In genomic region chr7:127768346-127768996, GRCm38 (mm10) we compare ENCODE assay signal across 8 mouse cellular contexts. TPM values are rescaled to one million over a fixed set of nuclear protein-coding genes. Genes with fewer than 3 reads are reported as not detected.
DNase-seq lines count a peak whose midpoint lies in the region; ATAC-seq and TF ChIP-seq lines count a peak whose summit lies in the region.

No protein-coding gene starts in this region.

- 0 out of 2 replicates have a peak overlapping the region, but pooled peaks have one; percentile 80 for H3K4me3 ChIP-seq in lung, embryonic 14.5 days (ENCODE audit: low read depth, low read length)
- H3K4me3 ChIP-seq in forebrain, embryonic 15.5 days = peak overlapping the region; percentile 45; the same call in 1 of the 2 replicates
- H3K4me3 ChIP-seq in liver, embryonic 11.5 days (ENCODE audit: low read depth, low read length) = peak overlapping the region; percentile 79

- 0 out of 2 replicates have a peak, but pooled peaks cover 7% of the 10 kb centered on the region for H3K4me1 ChIP-seq in lung, embryonic 14.5 days (ENCODE audit: insufficient read depth)
- H3K4me1 ChIP-seq in forebrain, embryonic 15.5 days = peaks cover 30% of the 10 kb centered on the region
- H3K4me1 ChIP-seq in liver, embryonic 11.5 days (replicated peaks; ENCODE audit: control insufficient read depth, insufficient read depth, low read length) = peaks cover 36% of the 10 kb centered on the region

- 45% methylated on average over 13 of the region's 13 CpGs for WGBS in lung, embryonic 14.5 days
- WGBS in forebrain, embryonic 15.5 days = 45% methylated on average over 13 of the region's 13 CpGs
- 53% methylated on average over 13 of the region's 13 CpGs for WGBS in liver, embryonic 11.5 days

- H3K27me3 ChIP-seq in lung, embryonic 14.5 days (ENCODE audit: insufficient read depth, low read length) = no peaks in the 10 kb centered on the region
- no peaks in the 10 kb centered on the region for H3K27me3 ChIP-seq in forebrain, embryonic 15.5 days
- no peaks in the 10 kb centered on the region for H3K27me3 ChIP-seq in liver, embryonic 11.5 days (replicated peaks; ENCODE audit: control insufficient read depth, insufficient read depth, low read length)

- H3K4me2 ChIP-seq in lung, embryonic 14.5 days = peak overlapping the region; percentile 25; the same call in 1 of the 2 replicates
- peak overlapping the region; percentile 67; the same call in 1 of the 2 replicates for H3K4me2 ChIP-seq in forebrain, embryonic 15.5 days (replicated peaks)
- H3K4me2 ChIP-seq in liver, embryonic 11.5 days = peak overlapping the region; percentile 94

- peak; percentile 38 for TF ChIP-seq CTCF in lung, embryonic 14.5 days (IDR thresholded peaks at IDR 0.05; ENCODE audit: low read depth)

- no peaks in the 10 kb centered on the region for H3K9me3 ChIP-seq in lung, embryonic 14.5 days (ENCODE audit: low read depth, low read length)
- no peaks in the 10 kb centered on the region for H3K9me3 ChIP-seq in forebrain, embryonic 15.5 days
- H3K9me3 ChIP-seq in liver, embryonic 11.5 days (ENCODE audit: control insufficient read depth, low read length) = no peaks in the 10 kb centered on the region

- peaks cover 49% of the 10 kb centered on the region for H3K36me3 ChIP-seq in lung, embryonic 14.5 days (ENCODE audit: insufficient read depth)
- H3K36me3 ChIP-seq in forebrain, embryonic 15.5 days = peaks cover 46% of the 10 kb centered on the region
- peaks cover 11% of the 10 kb centered on the region; the same call in 1 of the 2 replicates for H3K36me3 ChIP-seq in liver, embryonic 11.5 days (ENCODE audit: control insufficient read depth, insufficient read depth, low read length)

- peak; percentile 40 for DNase-seq in CD4-positive, CD25-positive, alpha-beta regulatory T cell, adult 2 months (ENCODE audit: low read depth, low spot score)
- DNase-seq in lung, embryonic 14.5 days = no peak
- DNase-seq in lung, postnatal 14 days = no peak
- no peak for DNase-seq in liver, embryonic 11.5 days (ENCODE audit: low spot score)
- peak; percentile 57 for DNase-seq in thymus, postnatal 14 days

- no peak for ATAC-seq in CD4-positive, CD25-positive, alpha-beta regulatory T cell, adult 4 months
- ATAC-seq in lung, embryonic 14.5 days (ENCODE audit: insufficient read depth) = no peak
- no peak; the same call in 1 of the 2 replicates for ATAC-seq in forebrain, embryonic 15.5 days (replicated peaks)
- peak; percentile 3; the same call in 1 of the 2 replicates for ATAC-seq in liver, embryonic 11.5 days (replicated peaks; ENCODE audit: low FRiP score)
- no peak for ATAC-seq in megakaryocyte-erythroid progenitor cell, adult 5-6 weeks (replicated peaks; ENCODE audit: low FRiP score, low TSS enrichment, poor library complexity, severe bottlenecking)

- H3K27ac ChIP-seq in lung, embryonic 14.5 days (ENCODE audit: low read depth) = 0 out of 2 replicates have a peak overlapping the region, but pooled peaks have one; percentile 12
- H3K27ac ChIP-seq in forebrain, embryonic 15.5 days (replicated peaks) = peak overlapping the region; percentile 64
- peak overlapping the region; percentile 93; the same call in 1 of the 2 replicates for H3K27ac ChIP-seq in liver, embryonic 11.5 days (ENCODE audit: low read depth, low read length)

- no peak overlapping the region for H3K9ac ChIP-seq in lung, embryonic 14.5 days
- H3K9ac ChIP-seq in forebrain, embryonic 15.5 days (replicated peaks) = no peak overlapping the region
- peak overlapping the region; percentile 69 for H3K9ac ChIP-seq in liver, embryonic 11.5 days (ENCODE audit: low read depth, low read length)

RNA-seq across cellular contexts. Expression of gene Orai3, which starts 1.1 kb away (rescaled TPM):
- polyA plus RNA-seq in CD4-positive, CD25-positive, alpha-beta regulatory T cell, adult 4 months (2017; shearing (Covaris generic)) = 10 to 100 TPM; 12.8 to 15.4 TPM
- polyA plus RNA-seq in lung, embryonic 14.5 days (2014; fragmentation: Nextera tagmentation; extraction: Ambion mirVana) = 19.2 and 21.8 TPM in 2 replicates
- polyA plus RNA-seq in forebrain, embryonic 15.5 days (2015; fragmentation: Nextera tagmentation; extraction: Ambion mirVana) = 8.7 and 8.8 TPM in 2 replicates
- polyA plus RNA-seq in liver, embryonic 11.5 days (2014; fragmentation: Nextera tagmentation; extraction: Ambion mirVana) = 22.0 and 23.7 TPM in 2 replicates
- 23.4 and 29.5 TPM in 2 replicates for total RNA-seq in megakaryocyte-erythroid progenitor cell, adult 5-6 weeks (2014; fragmentation: Nextera tagmentation)
- total RNA-seq in megakaryocyte-erythroid progenitor cell, adult 5-6 weeks (2017) = 21.0 and 22.9 TPM in 2 replicates

RNA-seq across cellular contexts. Expression of gene Setd1a, which starts 8.0 kb away (rescaled TPM):
- polyA plus RNA-seq in CD4-positive, CD25-positive, alpha-beta regulatory T cell, adult 4 months (2017; shearing (Covaris generic)) = 1 to 10 TPM; 5.8 to 6.6 TPM
- polyA plus RNA-seq in lung, embryonic 14.5 days (2014; fragmentation: Nextera tagmentation; extraction: Ambion mirVana) = 27.2 and 30.1 TPM in 2 replicates
- polyA plus RNA-seq in forebrain, embryonic 15.5 days (2015; fragmentation: Nextera tagmentation; extraction: Ambion mirVana) = 22.4 and 24.8 TPM in 2 replicates
- 24.2 and 26.0 TPM in 2 replicates for polyA plus RNA-seq in liver, embryonic 11.5 days (2014; fragmentation: Nextera tagmentation; extraction: Ambion mirVana)
- 83.0 and 94.4 TPM in 2 replicates for total RNA-seq in megakaryocyte-erythroid progenitor cell, adult 5-6 weeks (2014; fragmentation: Nextera tagmentation)
- total RNA-seq in megakaryocyte-erythroid progenitor cell, adult 5-6 weeks (2017) = 10.6 and 19.5 TPM in 2 replicates

RNA-seq across cellular contexts. Expression of gene Gm49388, which starts 16.9 kb away (rescaled TPM):
- under 1 TPM; 0.65 to 0.99 TPM for polyA plus RNA-seq in CD4-positive, CD25-positive, alpha-beta regulatory T cell, adult 4 months (2017; shearing (Covaris generic))
- polyA plus RNA-seq in lung, embryonic 14.5 days (2014; fragmentation: Nextera tagmentation; extraction: Ambion mirVana) = 0.43 TPM in 1 of 2 replicates, not detected in the other
- polyA plus RNA-seq in forebrain, embryonic 15.5 days (2015; fragmentation: Nextera tagmentation; extraction: Ambion mirVana) = not detected in 2 replicates
- not detected in 2 replicates for polyA plus RNA-seq in liver, embryonic 11.5 days (2014; fragmentation: Nextera tagmentation; extraction: Ambion mirVana)
- 1.0 TPM in 1 of 2 replicates, not detected in the other for total RNA-seq in megakaryocyte-erythroid progenitor cell, adult 5-6 weeks (2014; fragmentation: Nextera tagmentation)
- 0.85 TPM in 1 of 2 replicates, not detected in the other for total RNA-seq in megakaryocyte-erythroid progenitor cell, adult 5-6 weeks (2017)

RNA-seq across cellular contexts. Expression of gene Fbxl19, which starts 24.1 kb away (rescaled TPM):
- polyA plus RNA-seq in CD4-positive, CD25-positive, alpha-beta regulatory T cell, adult 4 months (2017; shearing (Covaris generic)) = under 1 TPM; 0.12 to 0.62 TPM
- 5.3 and 5.6 TPM in 2 replicates for polyA plus RNA-seq in lung, embryonic 14.5 days (2014; fragmentation: Nextera tagmentation; extraction: Ambion mirVana)
- polyA plus RNA-seq in forebrain, embryonic 15.5 days (2015; fragmentation: Nextera tagmentation; extraction: Ambion mirVana) = 9.4 and 10.5 TPM in 2 replicates
- 3.1 and 3.7 TPM in 2 replicates for polyA plus RNA-seq in liver, embryonic 11.5 days (2014; fragmentation: Nextera tagmentation; extraction: Ambion mirVana)
- 11.6 and 14.2 TPM in 2 replicates for total RNA-seq in megakaryocyte-erythroid progenitor cell, adult 5-6 weeks (2014; fragmentation: Nextera tagmentation)
- total RNA-seq in megakaryocyte-erythroid progenitor cell, adult 5-6 weeks (2017) = 12.2 and 12.5 TPM in 2 replicates

RNA-seq across cellular contexts. Expression of gene Hsd3b7, which starts 31.9 kb away (rescaled TPM):
- polyA plus RNA-seq in CD4-positive, CD25-positive, alpha-beta regulatory T cell, adult 4 months (2017; shearing (Covaris generic)) = 1 to 10 TPM; 3.9 to 6.8 TPM
- polyA plus RNA-seq in lung, embryonic 14.5 days (2014; fragmentation: Nextera tagmentation; extraction: Ambion mirVana) = 13.6 and 18.3 TPM in 2 replicates
- polyA plus RNA-seq in forebrain, embryonic 15.5 days (2015; fragmentation: Nextera tagmentation; extraction: Ambion mirVana) = 7.4 TPM in 2 replicates
- polyA plus RNA-seq in liver, embryonic 11.5 days (2014; fragmentation: Nextera tagmentation; extraction: Ambion mirVana) = 31.4 and 32.4 TPM in 2 replicates
- total RNA-seq in megakaryocyte-erythroid progenitor cell, adult 5-6 weeks (2014; fragmentation: Nextera tagmentation) = 38.9 and 56.1 TPM in 2 replicates
- total RNA-seq in megakaryocyte-erythroid progenitor cell, adult 5-6 weeks (2017) = 16.8 and 60.3 TPM in 2 replicates

Comparison
In these comparisons a context has a peak if more than half of its experiments do, and no peak if none do; other contexts are left out.
1. DNase-seq: peak in CD4-positive, CD25-positive, alpha-beta regulatory T cell, adult 2 months (single experiment) and thymus, postnatal 14 days (single experiment); none in lung, embryonic 14.5 days (single experiment), lung, postnatal 14 days (single experiment) and liver, embryonic 11.5 days (single experiment).
2. H3K27ac ChIP-seq: peak in every context shown above with its lines; median percentile 93 in liver, embryonic 11.5 days; 64 in forebrain, embryonic 15.5 days; 12 in lung, embryonic 14.5 days.
3. H3K4me2 ChIP-seq: peak in every context shown above with its lines; median percentile 94 in liver, embryonic 11.5 days; 67 in forebrain, embryonic 15.5 days; 25 in lung, embryonic 14.5 days.
4. Peak in every context shown above with its lines, with median percentiles within 50 percentile points of each other: H3K4me3 ChIP-seq.